Mouse (Mus musculus) monocyte, adult 59 days (primary cell): ENCODE measurements around the gene Vmn2r16. TPM values are rescaled to one million over a fixed set of nuclear protein-coding genes. Genes with fewer than 3 reads are reported as not detected.

Experiments
- total RNA-seq, 2 experiments: library from RNA; stranded (reverse); gene quantifications; one replicate each; pipeline ENCODE4 v1.2.4; 2023

The Vmn2r16 gene
- not detected for total RNA-seq

DNA sequence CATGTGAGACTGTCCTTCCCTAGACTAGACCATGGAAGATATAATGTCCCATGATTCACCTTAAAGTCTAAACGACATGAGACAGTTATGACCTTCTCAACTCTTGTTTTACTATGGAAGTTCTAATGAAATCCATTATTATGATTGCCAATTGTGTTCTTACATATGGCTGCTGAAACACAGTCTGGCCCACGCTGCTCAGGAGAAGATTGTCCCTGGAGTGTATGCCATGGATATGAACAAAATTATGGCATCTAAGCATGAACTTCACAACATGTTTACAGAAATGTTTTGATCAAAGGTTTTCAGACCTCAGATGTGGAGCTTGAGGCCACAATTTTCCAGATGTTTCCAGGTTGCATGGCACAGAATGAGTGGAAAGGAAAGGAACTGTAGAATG lies at the start of gene Vmn2r16:
Gene Vmn2r16, plus strand, starts transcription at position 301 of the 400 bp plus-strand sequence.

DNA sequence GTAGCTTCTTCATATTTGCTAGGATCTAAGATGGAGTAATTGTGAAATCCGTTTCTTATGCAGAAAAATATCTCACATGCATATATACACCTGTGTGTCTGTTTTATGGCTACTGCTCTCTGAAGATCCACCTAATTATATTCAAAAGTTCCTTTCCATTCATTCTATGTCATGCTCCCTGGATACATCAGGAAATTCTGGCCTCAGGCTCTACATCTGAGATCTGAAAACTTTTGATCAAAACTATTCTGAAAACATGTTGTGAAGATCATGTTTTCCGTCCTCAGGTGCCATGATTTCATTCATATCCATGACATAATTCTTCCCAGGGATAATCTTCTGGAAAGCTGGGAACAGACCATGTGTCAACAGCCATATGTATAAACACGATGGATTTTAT lies 32.4 kb upstream of the Vmn2r16 start, which contains the start of gene Vmn2r15:
Gene Vmn2r15, minus strand, starts transcription at position 101 of the 400 bp plus-strand sequence.

DNA sequence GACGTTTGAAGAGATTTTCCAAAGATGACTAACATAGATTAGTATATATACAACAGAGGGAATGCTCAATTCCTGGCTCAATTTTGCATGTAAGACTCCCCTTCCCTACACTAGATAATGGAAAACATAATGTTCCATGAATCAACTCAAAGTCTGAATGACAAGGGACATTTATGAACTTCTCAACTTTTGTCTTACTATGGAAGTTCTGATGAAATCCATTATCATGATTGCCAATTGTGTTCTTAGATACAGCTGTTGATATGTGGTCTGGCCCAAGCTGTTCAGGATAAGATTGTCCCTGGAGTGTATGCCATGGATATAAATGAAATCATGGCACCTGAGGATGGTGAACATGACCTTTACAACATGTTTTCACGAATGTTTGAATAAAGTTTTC lies 89.4 kb downstream of the Vmn2r16 start, which contains the start of gene Vmn2r17:
Gene Vmn2r17, plus strand, starts transcription at position 301 of the 400 bp plus-strand sequence.

Other genes starting within 250 kb of the Vmn2r16 start
- gene Vmn2r12, start 232.2 kb upstream of the Vmn2r16 start, total RNA-seq = not detected
- gene Vmn2r13, start 138.0 kb upstream of the Vmn2r16 start, total RNA-seq = not detected
- gene Vmn2r14, start 105.5 kb upstream of the Vmn2r16 start, total RNA-seq = not detected
- gene Vmn2r15, start 32.5 kb upstream of the Vmn2r16 start, total RNA-seq = not detected
- gene Vmn2r17, start 89.5 kb downstream of the Vmn2r16 start, total RNA-seq = not detected
- 100 to 1,000 TPM; 110 TPM for gene Crlf2, start 228.8 kb downstream of the Vmn2r16 start, total RNA-seq